Mouse (Mus musculus) T-cell, adult 2 months (primary cell): ENCODE measurements around the gene Cd2bp2.
A peak's percentile ranks its signal among the peaks of the same experiment; 100 is the strongest.

ENCODE experiments used
- DNase-seq: peaks from one replicate; pipeline ENCODE4 v3.0.0; 2022; ENCODE audit warnings: low spot score

The Cd2bp2 gene

GRCm38 (mm10) chr7:127195544-127196295 lies at the start of gene Cd2bp2:
TSS of gene Cd2bp2 (minus strand) at chr7:127196050.
- peak; percentile 97 for DNase-seq

- DNase-seq = no peak
These were observed 49.0 kb upstream of the Cd2bp2 start for GRCm38 (mm10) chr7:127244658-127245510.

- peak; percentile 85 for DNase-seq
These were observed 48.2 kb upstream of the Cd2bp2 start, which contains the start of gene Zfp771 for GRCm38 (mm10) chr7:127243870-127244657. TSS of gene Zfp771 (plus strand) at chr7:127244274.

- no peak for DNase-seq
These were observed 47.6 kb upstream of the Cd2bp2 start for GRCm38 (mm10) chr7:127243361-127243867.

- DNase-seq = no peak
These were observed 38.9 kb upstream of the Cd2bp2 start for GRCm38 (mm10) chr7:127234777-127235176.

GRCm38 (mm10) chr7:127233765-127234164 lies 37.9 kb upstream of the Cd2bp2 start:
- no peak for DNase-seq

GRCm38 (mm10) chr7:127233368-127233749 lies 37.5 kb upstream of the Cd2bp2 start:
- DNase-seq = no peak

GRCm38 (mm10) chr7:127232622-127233367 lies 36.9 kb upstream of the Cd2bp2 start, which contains the start of the genes Zfp553 and Sept1:
TSS of gene Zfp553 (plus strand) at chr7:127233061.
TSS of gene Sept1 (minus strand) at chr7:127233130.
- DNase-seq = peak; percentile 76

GRCm38 (mm10) chr7:127231826-127232621 lies 36.2 kb upstream of the Cd2bp2 start:
- DNase-seq = no peak

GRCm38 (mm10) chr7:127231376-127231775 lies 35.5 kb upstream of the Cd2bp2 start:
- no peak for DNase-seq

GRCm38 (mm10) chr7:127228615-127229303 lies 32.9 kb upstream of the Cd2bp2 start:
- peak; percentile 85 for DNase-seq

GRCm38 (mm10) chr7:127225147-127225995 lies 29.5 kb upstream of the Cd2bp2 start:
- DNase-seq = no peak

GRCm38 (mm10) chr7:127224616-127225015 lies 28.8 kb upstream of the Cd2bp2 start:
- no peak for DNase-seq

GRCm38 (mm10) chr7:127223515-127224478 lies 27.9 kb upstream of the Cd2bp2 start:
- DNase-seq = no peak

- DNase-seq = no peak
These were observed 27.3 kb upstream of the Cd2bp2 start for GRCm38 (mm10) chr7:127223106-127223505.

GRCm38 (mm10) chr7:127220440-127220839 lies 24.6 kb upstream of the Cd2bp2 start:
- DNase-seq = peak; percentile 68

GRCm38 (mm10) chr7:127218670-127219069 lies 22.8 kb upstream of the Cd2bp2 start:
- DNase-seq = no peak
